Mouse (Mus musculus) intestine, embryonic 16.5 days (tissue): ENCODE results near the gene H2-Q10. TPM values are rescaled to one million over a fixed set of nuclear protein-coding genes. Genes with fewer than 3 reads are reported as not detected.
"Not testable (repeated sequence)": the region's sequence is repeated elsewhere in the genome, so short reads cannot be mapped to it uniquely, and the experiment has no call there.

Source experiments
- ATAC-seq: fragments of 200-750 bp; cut with Nextera tagmentation; 2 replicates; pipeline ENCODE4 v1.8.0; 2017; ENCODE audit warnings: moderate TSS enrichment, moderate library complexity
- H3K27ac ChIP-seq: fragments of 300-500 bp; sonication (generic); 2 replicates; pipeline ENCODE4 v1.5.1; 2014; ENCODE audit warnings: mild to moderate bottlenecking, low read length
- H3K27me3 ChIP-seq: fragments of 300-500 bp; sonication (generic); replicated peaks from 2 replicates; pipeline ENCODE4 v1.6.1; 2014; ENCODE audit warnings: low read length, control low read depth, mixed read lengths; ENCODE audit not compliant: control insufficient read depth, insufficient read depth
- H3K36me3 ChIP-seq: fragments of 300-500 bp; sonication (generic); 2 replicates; pipeline ENCODE4 v1.6.1; 2014; ENCODE audit warnings: low read length, control low read depth; ENCODE audit not compliant: control insufficient read depth, insufficient read depth
- H3K4me1 ChIP-seq: fragments of 300-500 bp; sonication (generic); 2 replicates; pipeline ENCODE4 v1.6.1; 2014; ENCODE audit warnings: low read length, control low read depth, mixed read lengths; ENCODE audit not compliant: control insufficient read depth, insufficient read depth
- H3K4me2 ChIP-seq: fragments of 300-500 bp; sonication (generic); 2 replicates; pipeline ENCODE4 v1.6.1; 2014; ENCODE audit warnings: low read depth, low read length, control low read depth
- H3K4me3 ChIP-seq: fragments of 300-500 bp; sonication (generic); 2 replicates; pipeline ENCODE4 v1.5.1; 2014; ENCODE audit warnings: mild to moderate bottlenecking, low read length
- H3K9ac ChIP-seq: fragments of 300-500 bp; sonication (generic); 2 replicates; pipeline ENCODE4 v1.6.1; 2014; ENCODE audit warnings: low read depth, low read length
- H3K9me3 ChIP-seq: fragments of 300-500 bp; sonication (generic); 2 replicates; pipeline ENCODE4 v1.6.1; 2016; ENCODE audit warnings: low read length, control low read depth; ENCODE audit not compliant: control insufficient read depth
- whole genome bisulfite sequencing: fragments of 180-500 bp; shearing (Covaris S2); extraction: QIAGEN DNeasy Blood & Tissue Kit; methylation state at CpG from one replicate; pipeline ENCODE4 v1.1.7; 2014; 5-methylcytosine and 5-hydroxymethylcytosine counted together
- polyA plus RNA-seq: library from polyadenylated mRNA; unstranded; fragments of >200 nt; fragmentation: Nextera tagmentation; extraction: Ambion mirVana; gene quantifications from 2 replicates; pipeline ENCODE4 v1.2.1, GENCODE M21; 2015

Gene H2-Q10
- polyA plus RNA-seq, 1 experiment from 2014 or later, result 80.2 TPM

DNA sequence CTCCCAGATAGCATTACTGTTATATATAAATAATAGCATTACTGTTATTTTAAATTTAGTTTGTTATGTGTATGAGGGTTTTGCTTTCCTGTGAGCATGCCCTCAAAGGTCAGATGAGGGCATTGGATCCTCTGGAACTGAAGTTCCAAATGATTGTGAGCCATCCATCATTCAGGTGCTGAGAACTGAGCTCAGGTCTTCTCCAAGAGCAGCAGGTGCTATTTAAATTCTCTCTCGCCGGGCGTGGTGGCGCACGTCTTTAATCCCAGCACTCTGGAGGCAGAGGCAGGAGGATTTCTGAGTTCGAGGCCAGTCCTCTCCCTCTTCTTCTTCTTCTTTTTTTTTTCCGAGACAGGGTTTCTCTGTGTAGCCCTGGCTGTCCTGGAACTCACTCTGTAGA is 27.2 kb downstream of the H2-Q10 start:
- ATAC-seq, result no peak
- no peaks in the 10 kb centered on the region for H3K9me3 ChIP-seq
- H3K9ac ChIP-seq, result no peak overlapping the region
- no peak overlapping the region for H3K27ac ChIP-seq
- H3K4me1 ChIP-seq, result no peaks in the 10 kb centered on the region
- no peak overlapping the region for H3K4me3 ChIP-seq
- 97% methylated on average over 7 of the region's 7 CpGs for WGBS
- no peaks in the 10 kb centered on the region for H3K27me3 ChIP-seq
- H3K4me2 ChIP-seq, result no peak overlapping the region
- H3K36me3 ChIP-seq, result no peaks in the 10 kb centered on the region

- H3K4me3 ChIP-seq, result no peak overlapping the region
- H3K9me3 ChIP-seq, result no peaks in the 10 kb centered on the region
- H3K36me3 ChIP-seq, result no peaks in the 10 kb centered on the region
- WGBS, result 25% methylated on average over 6 of the region's 6 CpGs
- H3K27ac ChIP-seq, result no peak overlapping the region
- peaks cover 3% of the 10 kb centered on the region; the same call in 1 of the 2 replicates for H3K27me3 ChIP-seq
- no peak overlapping the region for H3K9ac ChIP-seq
- no peak overlapping the region for H3K4me2 ChIP-seq
- H3K4me1 ChIP-seq, result no peaks in the 10 kb centered on the region; the same call in 1 of the 2 replicates
- ATAC-seq, result no peak
These were observed 32.3 kb downstream of the H2-Q10 start for GRCm38 (mm10) chr17:35502226-35502625.

- Histone ChIP-seq H3K4me3 (no peak overlapping the region), H3K27me3 (peaks cover 3% of the 10 kb centered on the region; the same call in 1 of the 2 replicates), H3K27ac (no peak overlapping the region), H3K4me2 (no peak overlapping the region), H3K36me3 (no peaks in the 10 kb centered on the region), H3K9ac (no peak overlapping the region), H3K9me3 (no peaks in the 10 kb centered on the region), H3K4me1 (no peaks in the 10 kb centered on the region; the same call in 1 of the 2 replicates)
- WGBS, result 53% methylated on average over 5 of the region's 5 CpGs
- ATAC-seq, result no peak
These were observed 32.9 kb downstream of the H2-Q10 start for GRCm38 (mm10) chr17:35502762-35503161.

- Histone ChIP-seq H3K4me1 (no peaks in the 10 kb centered on the region; the same call in 1 of the 2 replicates), H3K27me3 (peaks cover 3% of the 10 kb centered on the region; the same call in 1 of the 2 replicates), H3K9me3 (no peaks in the 10 kb centered on the region), H3K27ac (no peak overlapping the region), H3K9ac (no peak overlapping the region), H3K36me3 (no peaks in the 10 kb centered on the region), H3K4me3 (no peak overlapping the region), H3K4me2 (no peak overlapping the region)
- no peak for ATAC-seq
- 37% methylated on average over 5 of the region's 5 CpGs for WGBS
These were observed 34.0 kb downstream of the H2-Q10 start for GRCm38 (mm10) chr17:35503849-35504248.

DNA sequence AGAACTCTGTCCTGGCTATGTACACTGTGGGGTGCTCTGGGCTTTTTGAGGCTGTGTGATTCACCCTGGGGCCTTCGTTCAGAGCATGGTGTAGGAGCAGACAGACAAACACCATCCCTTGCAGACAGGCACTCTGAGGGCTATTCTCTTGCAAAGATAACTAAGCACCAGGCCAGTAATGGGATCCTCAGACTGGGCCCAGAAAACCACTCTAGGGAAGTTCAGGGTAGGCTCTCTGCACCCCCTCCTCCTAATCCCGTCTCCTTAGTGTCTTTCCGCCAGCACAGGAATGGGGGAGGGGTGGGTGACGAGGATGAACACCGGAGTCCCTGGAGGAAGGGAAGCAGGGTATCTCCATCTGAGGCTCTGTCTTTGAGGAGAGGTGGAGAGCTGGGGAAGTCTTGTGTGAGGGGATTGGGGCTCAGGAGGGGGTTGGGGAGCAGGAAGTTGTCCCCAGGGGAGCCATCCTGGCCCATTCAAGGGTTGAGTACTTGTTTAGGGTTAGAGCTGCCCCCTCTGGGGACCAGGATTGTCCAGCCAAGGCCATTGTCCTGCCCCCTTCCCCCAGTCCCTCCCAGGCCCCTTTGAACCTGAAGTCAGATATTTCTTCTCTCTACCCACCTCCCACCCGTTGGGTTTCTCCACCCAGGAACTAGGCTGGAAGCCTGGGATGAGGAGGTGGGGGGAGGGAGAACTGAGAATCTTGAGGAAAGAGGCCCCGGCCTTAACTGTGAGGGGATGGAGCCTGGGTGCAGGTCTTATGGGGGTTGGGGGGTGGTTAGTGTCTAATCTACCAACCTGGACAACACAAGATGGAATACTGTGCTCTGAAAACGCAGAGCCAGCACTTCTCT is 35.0 kb downstream of the H2-Q10 start:
- Histone ChIP-seq H3K4me2 (no peak overlapping the region), H3K36me3 (no peaks in the 10 kb centered on the region), H3K4me1 (no peaks in the 10 kb centered on the region; the same call in 1 of the 2 replicates), H3K27ac (no peak overlapping the region), H3K27me3 (peaks cover 3% of the 10 kb centered on the region; the same call in 1 of the 2 replicates), H3K9ac (no peak overlapping the region), H3K4me3 (no peak overlapping the region), H3K9me3 (no peaks in the 10 kb centered on the region)
- 43% methylated on average over 8 of the region's 8 CpGs for WGBS
- no peak for ATAC-seq

DNA sequence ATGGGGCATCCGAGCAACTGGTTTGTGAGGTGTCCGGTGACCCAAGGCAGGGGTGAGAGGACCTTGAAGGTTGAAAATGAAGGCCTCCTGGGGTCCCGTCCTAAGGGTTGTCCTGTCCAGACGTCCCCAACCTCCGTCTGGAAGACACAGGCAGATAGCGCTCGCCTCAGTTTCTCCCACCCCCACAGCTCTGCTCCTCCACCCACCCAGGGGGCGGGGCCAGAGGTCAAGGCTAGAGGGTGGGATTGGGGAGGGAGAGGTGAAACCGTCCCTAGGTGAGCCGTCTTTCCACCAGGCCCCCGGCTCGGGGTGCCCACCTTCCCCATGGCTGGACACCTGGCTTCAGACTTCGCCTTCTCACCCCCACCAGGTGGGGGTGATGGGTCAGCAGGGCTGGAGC is 35.9 kb downstream of the H2-Q10 start, which contains the start of gene Pou5f1:
TSS of gene Pou5f1 (plus strand) at position 243 of the 400 bp plus-strand sequence.
- Histone ChIP-seq H3K4me2 (no peak within 1 kb of the TSS), H3K9me3 (no peaks in the 10 kb centered on the region), H3K4me1 (no peaks in the 10 kb centered on the region; the same call in 1 of the 2 replicates), H3K9ac (no peak within 1 kb of the TSS), H3K4me3 (no peak within 1 kb of the TSS), H3K27ac (no peak within 1 kb of the TSS), H3K36me3 (no peaks in the 10 kb centered on the region), H3K27me3 (peaks cover 3% of the 10 kb centered on the region; the same call in 1 of the 2 replicates)
- ATAC-seq, result no peak
- 57% methylated on average over 13 of the region's 13 CpGs for WGBS

- no peaks in the 10 kb centered on the region; the same call in 1 of the 2 replicates for H3K4me1 ChIP-seq
- no peak overlapping the region for H3K4me2 ChIP-seq
- ATAC-seq, result no peak
- H3K27me3 ChIP-seq, result peaks cover 3% of the 10 kb centered on the region; the same call in 1 of the 2 replicates
- no peaks in the 10 kb centered on the region for H3K36me3 ChIP-seq
- H3K27ac ChIP-seq, result no peak overlapping the region
- no peak overlapping the region for H3K4me3 ChIP-seq
- no peaks in the 10 kb centered on the region for H3K9me3 ChIP-seq
- H3K9ac ChIP-seq, result no peak overlapping the region
- 26% methylated on average over 10 of the region's 10 CpGs for WGBS
These were observed 37.0 kb downstream of the H2-Q10 start for GRCm38 (mm10) chr17:35506881-35507280.

DNA sequence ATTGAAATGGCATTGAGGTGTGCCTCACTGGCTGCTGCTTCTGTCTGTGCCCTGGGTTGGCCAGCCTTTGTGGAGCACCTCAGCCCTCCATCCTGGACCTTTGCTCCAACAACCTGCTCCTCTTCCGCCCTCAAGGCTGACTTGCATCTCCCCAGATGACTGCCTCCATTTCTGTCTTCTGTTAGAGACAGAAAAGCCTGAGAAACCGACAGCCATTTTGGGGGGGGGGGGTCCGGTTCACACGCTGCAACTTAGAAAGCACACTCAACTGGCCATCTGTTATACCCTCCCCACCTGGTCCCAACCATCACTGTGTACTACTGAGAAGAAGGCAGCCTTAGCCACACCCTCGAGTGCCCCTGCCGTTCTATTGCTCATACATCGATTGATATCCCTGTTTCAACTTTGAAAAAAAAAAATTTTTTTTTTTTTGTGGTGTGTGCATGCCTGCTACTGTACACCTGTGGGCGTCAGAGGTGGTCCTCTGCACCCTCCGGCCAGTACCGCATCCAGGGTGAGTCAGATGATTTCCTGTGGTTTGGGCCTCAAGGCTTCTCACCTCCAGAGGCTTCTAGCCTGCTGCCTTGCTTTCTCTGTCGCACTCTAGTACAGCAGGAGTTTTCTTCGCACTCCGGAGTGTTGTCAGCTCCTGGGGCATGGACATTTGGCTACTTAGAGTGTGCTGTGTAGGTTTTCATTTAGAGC is 37.8 kb downstream of the H2-Q10 start:
- H3K36me3 ChIP-seq, result no peaks in the 10 kb centered on the region
- no peak overlapping the region for H3K4me2 ChIP-seq
- H3K9ac ChIP-seq, result no peak overlapping the region
- H3K4me3 ChIP-seq, result no peak overlapping the region
- no peaks in the 10 kb centered on the region for H3K9me3 ChIP-seq
- peaks cover 3% of the 10 kb centered on the region; the same call in 1 of the 2 replicates for H3K27me3 ChIP-seq
- 37% methylated on average over 13 of the region's 13 CpGs for WGBS
- H3K4me1 ChIP-seq, result no peaks in the 10 kb centered on the region; the same call in 1 of the 2 replicates
- H3K27ac ChIP-seq, result no peak overlapping the region
- ATAC-seq, result no peak

GRCm38 (mm10) chr17:35508279-35508678 is 38.4 kb downstream of the H2-Q10 start:
- H3K9ac ChIP-seq, H3K4me1 ChIP-seq, H3K9me3 ChIP-seq, H3K27ac ChIP-seq, H3K27me3 ChIP-seq, H3K36me3 ChIP-seq, H3K4me3 ChIP-seq, ATAC-seq, H3K4me2 ChIP-seq: not testable (repeated sequence)
- 54% methylated on average over 5 of the region's 5 CpGs for WGBS
